Mouse (Mus musculus) liver, postnatal 0 days (tissue): ENCODE results near the gene Zfp970.
"Not testable (repeated sequence)": the region's sequence is repeated elsewhere in the genome, so short reads cannot be mapped to it uniquely, and the experiment has no call there.

Source experiments
- CTCF ChIP-seq: sonication (generic); IDR thresholded peaks from 2 replicates; pipeline ENCODE4 v1.5.1; 2016; ENCODE audit warnings: antibody characterized with exemption, low read depth
- EP300 ChIP-seq: IDR thresholded peaks from 2 replicates; pipeline ENCODE4 v1.6.1; 2016; ENCODE audit warnings: antibody characterized with exemption, low read depth, mild to moderate bottlenecking

GRCm38 (mm10) chr2:177513991-177514479 lies 49.5 kb downstream of the Zfp970 start:
- not testable (repeated sequence) for TF ChIP-seq CTCF, EP300
